Mouse (Mus musculus) CD4-positive, CD25-positive, alpha-beta regulatory T cell, adult 4 months (primary cell): Measurements from ENCODE around the gene Atp8b5. TPM values are rescaled to one million over a fixed set of nuclear protein-coding genes. Genes with fewer than 3 reads are reported as not detected.

Experiments
- ATAC-seq: one replicate; pipeline ENCODE4 v1.8.0; 2017
- polyA plus RNA-seq, 2 experiments: library from polyadenylated mRNA; unstranded; fragments of 100-300 nt; shearing (Covaris generic); gene quantifications; one replicate each; pipeline ENCODE4 v1.2.1; 2017

The Atp8b5 gene
- polyA plus RNA-seq, 2 experiments from 2014 or later, result not detected

- no peak for ATAC-seq
These were observed 117.1 kb downstream of the Atp8b5 start for GRCm38 (mm10) chr4:43384083-43384460.

- ATAC-seq, result no peak
These were observed 117.6 kb downstream of the Atp8b5 start for GRCm38 (mm10) chr4:43384541-43384940.

GRCm38 (mm10) chr4:43386932-43387331, 120.0 kb downstream of the Atp8b5 start:
- no peak for ATAC-seq

GRCm38 (mm10) chr4:43389390-43389789, 122.4 kb downstream of the Atp8b5 start:
- ATAC-seq, result no peak

GRCm38 (mm10) chr4:43389845-43390440, 123.0 kb downstream of the Atp8b5 start:
- ATAC-seq, result no peak

GRCm38 (mm10) chr4:43391521-43392050, 124.6 kb downstream of the Atp8b5 start:
- ATAC-seq, result no peak

GRCm38 (mm10) chr4:43394345-43394891, 127.5 kb downstream of the Atp8b5 start:
- no peak for ATAC-seq

- no peak for ATAC-seq
These were observed 128.2 kb downstream of the Atp8b5 start for GRCm38 (mm10) chr4:43395147-43395546.

- no peak for ATAC-seq
These were observed 128.9 kb downstream of the Atp8b5 start for GRCm38 (mm10) chr4:43395836-43396235.

GRCm38 (mm10) chr4:43396381-43396780, 129.4 kb downstream of the Atp8b5 start:
- no peak for ATAC-seq

- ATAC-seq, result no peak
These were observed 131.1 kb downstream of the Atp8b5 start for GRCm38 (mm10) chr4:43398014-43398413.

- no peak for ATAC-seq
These were observed 131.9 kb downstream of the Atp8b5 start for GRCm38 (mm10) chr4:43398829-43399331.

GRCm38 (mm10) chr4:43399391-43400131, 132.6 kb downstream of the Atp8b5 start:
- ATAC-seq, result no peak

- no peak for ATAC-seq
These were observed 134.0 kb downstream of the Atp8b5 start for GRCm38 (mm10) chr4:43400976-43401375.

- no peak for ATAC-seq
These were observed 134.5 kb downstream of the Atp8b5 start for GRCm38 (mm10) chr4:43401486-43401885.

GRCm38 (mm10) chr4:43402212-43402611, 135.3 kb downstream of the Atp8b5 start:
- ATAC-seq, result no peak

- ATAC-seq, result no peak
These were observed 137.7 kb downstream of the Atp8b5 start for GRCm38 (mm10) chr4:43404697-43405096.

- ATAC-seq, result no peak
These were observed 139.4 kb downstream of the Atp8b5 start for GRCm38 (mm10) chr4:43406162-43406971.

GRCm38 (mm10) chr4:43407071-43407920, 140.3 kb downstream of the Atp8b5 start:
- no peak for ATAC-seq

GRCm38 (mm10) chr4:43414761-43415160, 147.8 kb downstream of the Atp8b5 start:
- ATAC-seq, result no peak

- no peak for ATAC-seq
These were observed 148.5 kb downstream of the Atp8b5 start for GRCm38 (mm10) chr4:43415221-43416070.
